Mouse (Mus musculus) MEL (cell line): Measurements from ENCODE around the gene Adamts7.
A peak's percentile ranks its signal among the peaks of the same experiment; 100 is the strongest.

Experiments used
- CHD1 ChIP-seq: IDR thresholded peaks from 2 replicates; pipeline ENCODE4 v1.6.1; 2012; ENCODE audit warnings: low read depth, mild to moderate bottlenecking, inconsistent platforms, low read length, improper control_type of control experiment
- CTCF ChIP-seq, 3 experiments: IDR thresholded peaks in 2 of 3; conservative IDR thresholded peaks in 1 of 3; 2 replicates each; pipeline ENCODE4 v1.5.1; 2011 to 2012; ENCODE audit warnings: low read length in 3 of 3, low read depth in 2 of 3, mild to moderate bottlenecking in 2 of 3, improper control_type of control experiment in 1 of 3, inconsistent platforms in 1 of 3, mixed read lengths in 1 of 3, moderate library complexity in 1 of 3; ENCODE audit not compliant: control insufficient read depth in 1 of 3, insufficient read depth in 1 of 3, poor library complexity in 1 of 3, severe bottlenecking in 1 of 3
- ELF1 ChIP-seq: IDR thresholded peaks from 2 replicates; pipeline ENCODE4 v1.6.1; 2014; ENCODE audit warnings: low read depth, mild to moderate bottlenecking, inconsistent platforms, low read length, improper control_type of control experiment, moderate library complexity
- EP300 ChIP-seq, 2 experiments: IDR thresholded peaks; 2 replicates each; pipeline ENCODE4 v1.6.1; 2011; ENCODE audit warnings: improper control_type of control experiment in 2 of 2, low read length in 2 of 2, low read depth in 1 of 2, mild to moderate bottlenecking in 1 of 2
- HCFC1 ChIP-seq: IDR thresholded peaks from 2 replicates; pipeline ENCODE4 v1.6.1; 2012; ENCODE audit warnings: low read depth, mild to moderate bottlenecking, inconsistent platforms, low read length, improper control_type of control experiment, moderate library complexity
- MAX ChIP-seq: IDR thresholded peaks from 2 replicates; pipeline ENCODE4 v1.6.1; 2011; ENCODE audit warnings: low read length, improper control_type of control experiment
- MAZ ChIP-seq: IDR thresholded peaks from 2 replicates; pipeline ENCODE4 v1.6.1; 2012; ENCODE audit warnings: low read depth, mild to moderate bottlenecking, inconsistent platforms, low read length, improper control_type of control experiment
- NELFE ChIP-seq: IDR thresholded peaks from 2 replicates; pipeline ENCODE4 v1.6.1; 2011; ENCODE audit warnings: low read depth, low read length, improper control_type of control experiment
- NRF1 ChIP-seq: IDR thresholded peaks from 2 replicates; pipeline ENCODE4 v1.6.1; 2014; ENCODE audit warnings: low read depth, mild to moderate bottlenecking, inconsistent platforms, low read length, improper control_type of control experiment, moderate library complexity; ENCODE audit not compliant: poor library complexity, insufficient read depth, severe bottlenecking
- POLR2A ChIP-seq, 2 experiments: IDR thresholded peaks; 2 replicates each; pipeline ENCODE4 v1.6.1; 2011 to 2012; ENCODE audit warnings: low read length in 2 of 2, mild to moderate bottlenecking in 2 of 2, control low read depth in 1 of 2, improper control_type of control experiment in 1 of 2, low read depth in 1 of 2, moderate library complexity in 1 of 2; ENCODE audit not compliant: control insufficient read depth in 1 of 2, insufficient read depth in 1 of 2, poor library complexity in 1 of 2
- POLR2AphosphoS2 ChIP-seq: IDR thresholded peaks from 2 replicates; pipeline ENCODE4 v1.6.1; 2011; ENCODE audit warnings: low read length, improper control_type of control experiment
- RCOR1 ChIP-seq: IDR thresholded peaks from 2 replicates; pipeline ENCODE4 v1.6.1; 2012; ENCODE audit warnings: low read depth, mild to moderate bottlenecking, inconsistent platforms, low read length, improper control_type of control experiment
- TAL1 ChIP-seq: IDR thresholded peaks from 2 replicates; pipeline ENCODE4 v1.6.1; 2012; ENCODE audit warnings: mild to moderate bottlenecking, inconsistent platforms, low read length, moderate library complexity, mixed read lengths

- TF ChIP-seq EP300 (IDR thresholded peaks at IDR 0.05; ENCODE audit: low read depth in 1 of 2, low read length in 2 of 2) (no peak), POLR2AphosphoS2 (no peak), CTCF (IDR thresholded peaks at IDR 0.05 in 2 of 3, conservative IDR thresholded peaks at IDR 0.05 in 1 of 3; ENCODE audit: control insufficient read depth in 1 of 3, insufficient read depth in 1 of 3, low read depth in 2 of 3, low read length in 3 of 3, poor library complexity in 1 of 3, severe bottlenecking in 1 of 3) (no peak), POLR2A (IDR thresholded peaks at IDR 0.05; ENCODE audit: control insufficient read depth in 1 of 2, insufficient read depth in 1 of 2, low read depth in 1 of 2, low read length in 2 of 2, poor library complexity in 1 of 2) (no peak), ELF1 (no peak), NELFE (no peak), MAX (no peak), HCFC1 (no peak), MAZ (no peak), RCOR1 (no peak), TAL1 (0 out of 2 replicates have a peak, but pooled peaks have one; percentile 15), NRF1 (no peak), CHD1 (no peak)
Observed at GRCm38 (mm10) chr9:90245206-90245605, 82.3 kb downstream of the Adamts7 start.
